Mouse (Mus musculus) hindbrain, postnatal 0 days (tissue): ENCODE results near the gene Poldip3. TPM values are rescaled to one million over a fixed set of nuclear protein-coding genes. Genes with fewer than 3 reads are reported as not detected.
A peak's percentile ranks its signal among the peaks of the same experiment; 100 is the strongest.
"Not testable (repeated sequence)": the region's sequence is repeated elsewhere in the genome, so short reads cannot be mapped to it uniquely, and the experiment has no call there.

Experiments used
- ATAC-seq: fragments of 200-750 bp; cut with Nextera tagmentation; 2 replicates; pipeline ENCODE4 v1.8.0; 2017; ENCODE audit warnings: mild to moderate bottlenecking, moderate TSS enrichment, moderate library complexity
- DNase-seq: peaks from one replicate; pipeline ENCODE4 v3.0.0-alpha.2; 2015; ENCODE audit warnings: low spot score
- H3K27ac ChIP-seq: fragments of 300-500 bp; sonication (generic); 2 replicates; pipeline ENCODE4 v1.5.1; 2014; ENCODE audit warnings: mild to moderate bottlenecking
- H3K27me3 ChIP-seq: fragments of 300-500 bp; sonication (generic); 2 replicates; pipeline ENCODE4 v1.6.1; 2014; ENCODE audit warnings: low read length, mixed read lengths; ENCODE audit not compliant: insufficient read depth
- H3K36me3 ChIP-seq: fragments of 300-500 bp; sonication (generic); 2 replicates; pipeline ENCODE4 v1.6.1; 2014; ENCODE audit warnings: low read length, mixed read lengths; ENCODE audit not compliant: insufficient read depth
- H3K4me1 ChIP-seq: fragments of 300-500 bp; sonication (generic); 2 replicates; pipeline ENCODE4 v1.6.1; 2014; ENCODE audit warnings: antibody characterized with exemption, low read length, mixed read lengths; ENCODE audit not compliant: insufficient read depth
- H3K4me2 ChIP-seq: fragments of 300-500 bp; sonication (generic); 2 replicates; pipeline ENCODE4 v1.6.1; 2014; ENCODE audit warnings: low read depth, mild to moderate bottlenecking, low read length, moderate library complexity, mixed read lengths
- H3K4me3 ChIP-seq: fragments of 300-500 bp; sonication (generic); 2 replicates; pipeline ENCODE4 v1.5.1; 2014; ENCODE audit warnings: low read length
- H3K9ac ChIP-seq: fragments of 300-500 bp; sonication (generic); replicated peaks from 2 replicates; pipeline ENCODE4 v1.6.1; 2014; ENCODE audit warnings: mild to moderate bottlenecking, low read length, moderate library complexity, mixed read lengths
- H3K9me3 ChIP-seq: fragments of 300-500 bp; sonication (generic); 2 replicates; pipeline ENCODE4 v1.6.1; 2016; ENCODE audit warnings: low read length, mixed read lengths
- CTCF ChIP-seq: IDR thresholded peaks from 2 replicates; pipeline ENCODE4 v1.5.1; 2016; ENCODE audit warnings: antibody characterized with exemption, control low read depth, low read depth
- WGBS: fragments of 180-500 bp; shearing (Covaris S2); extraction: QIAGEN DNeasy Blood & Tissue Kit; methylation state at CpG from one replicate; pipeline ENCODE4 v1.1.7; 2014; 5-methylcytosine and 5-hydroxymethylcytosine counted together
- polyA plus RNA-seq: library from polyadenylated mRNA; unstranded; fragments of >200 nt; fragmentation: Nextera tagmentation; extraction: Ambion mirVana; gene quantifications from 2 replicates; pipeline ENCODE4 v1.2.1, GENCODE M21; 2015
- total RNA-seq: library from RNA; depleted of rRNA; stranded (reverse); fragments of >200 nt; gene quantifications from 2 replicates; pipeline ENCODE4 v1.2.3, GENCODE M21; 2014

Poldip3 gene
- total and polyA plus RNA-seq, 2 experiments from 2014 or later: 97.5 to 103 TPM

DNA sequence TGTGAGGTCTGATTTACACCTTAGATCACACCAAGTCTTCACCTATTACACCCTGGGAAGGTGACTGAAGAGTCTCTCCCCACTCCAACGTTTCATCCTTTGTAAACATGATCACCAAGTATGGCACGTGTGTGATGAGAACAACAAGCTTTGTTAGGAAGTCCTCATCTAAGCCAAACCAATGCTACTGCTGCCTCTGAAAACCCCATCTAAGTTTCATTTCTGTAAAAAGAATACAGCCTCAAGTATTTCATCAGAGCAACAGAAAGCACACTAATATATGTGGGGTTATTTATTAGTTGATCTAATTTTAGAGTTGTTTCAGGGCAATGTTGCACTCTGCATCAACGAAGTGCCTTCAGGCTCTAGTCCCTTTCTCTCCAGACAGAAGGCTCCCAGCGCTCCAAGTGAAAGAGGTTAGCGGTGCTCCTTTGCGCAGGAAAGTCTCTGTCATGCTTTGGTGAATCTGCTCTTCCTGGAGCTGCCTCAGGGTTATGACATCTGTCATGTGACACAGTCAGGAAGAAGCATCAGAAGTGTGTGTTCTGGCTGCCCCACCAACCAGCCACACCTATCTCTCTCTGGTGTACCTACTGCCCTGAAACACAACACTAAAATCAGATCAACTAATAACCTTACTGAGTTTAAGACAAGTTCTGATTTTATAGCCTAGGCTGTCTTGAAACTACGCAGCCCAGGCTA, 19.5 kb downstream of the Poldip3 start:
- ATAC-seq: no peak
- DNase-seq: no peak
- no peak overlapping the region for H3K9ac ChIP-seq
- no peaks in the 10 kb centered on the region for H3K9me3 ChIP-seq
- H3K36me3 ChIP-seq: peaks cover 83% of the 10 kb centered on the region
- H3K27ac ChIP-seq: no peak overlapping the region
- no peaks in the 10 kb centered on the region for H3K27me3 ChIP-seq
- no peak overlapping the region for H3K4me3 ChIP-seq
- H3K4me1 ChIP-seq: no peaks in the 10 kb centered on the region
- H3K4me2 ChIP-seq: no peak overlapping the region
- no peak for TF ChIP-seq CTCF
- WGBS: 89% methylated on average over 7 of the region's 7 CpGs

DNA sequence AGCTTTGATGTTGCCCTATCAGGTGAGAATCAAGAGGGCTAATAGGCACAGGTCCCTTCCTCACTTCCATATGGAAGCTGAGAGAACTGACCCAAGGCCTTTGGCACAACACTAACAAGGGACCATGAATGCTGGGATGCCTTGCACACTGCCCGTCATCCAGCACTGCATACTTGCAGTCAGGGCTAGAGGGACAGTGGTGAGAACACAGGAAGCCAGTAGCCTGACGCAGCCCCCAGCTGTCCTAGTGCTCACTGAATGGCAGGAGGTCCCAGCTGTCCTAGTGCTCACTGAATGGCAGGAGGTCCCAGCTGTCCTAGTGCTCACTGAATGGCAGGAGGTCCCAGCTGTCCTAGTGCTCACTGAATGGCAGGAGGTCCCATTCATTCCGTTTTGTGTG, 22.1 kb downstream of the Poldip3 start:
- not testable (repeated sequence) for H3K27ac ChIP-seq, H3K27me3 ChIP-seq, H3K4me3 ChIP-seq, H3K4me2 ChIP-seq, H3K9me3 ChIP-seq, H3K4me1 ChIP-seq, H3K9ac ChIP-seq, DNase-seq, ATAC-seq
- WGBS: 38% methylated on average over 3 of the region's 3 CpGs
- H3K36me3 ChIP-seq: peaks cover 64% of the 10 kb centered on the region

DNA sequence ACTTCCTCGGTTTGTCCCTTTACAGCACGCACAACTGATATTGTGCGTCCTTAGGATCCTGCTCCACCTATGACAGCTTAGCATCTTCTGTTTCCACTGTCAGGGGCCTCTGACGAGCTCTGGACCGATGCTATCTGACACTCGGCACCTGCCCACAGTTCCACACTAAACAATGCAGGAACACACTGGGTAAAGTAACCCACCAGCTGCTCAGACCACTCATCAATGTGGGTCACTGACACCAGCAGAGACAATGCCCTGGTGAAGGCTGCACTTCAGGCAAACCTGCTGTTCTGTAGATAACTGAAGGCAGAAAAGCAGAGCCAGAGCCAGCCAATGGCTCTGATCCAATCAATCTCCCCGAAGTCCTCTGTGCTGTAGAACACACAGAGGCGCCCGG, 22.6 kb downstream of the Poldip3 start:
- Histone ChIP-seq H3K27me3 (no peaks in the 10 kb centered on the region), H3K9me3 (no peaks in the 10 kb centered on the region), H3K9ac (no peak overlapping the region), H3K4me3 (no peak overlapping the region), H3K27ac (no peak overlapping the region), H3K4me2 (no peak overlapping the region), H3K36me3 (peaks cover 59% of the 10 kb centered on the region), H3K4me1 (no peaks in the 10 kb centered on the region)
- TF ChIP-seq CTCF: no peak
- DNase-seq (no peak), ATAC-seq (no peak)
- 79% methylated on average over 9 of the region's 9 CpGs for WGBS

DNA sequence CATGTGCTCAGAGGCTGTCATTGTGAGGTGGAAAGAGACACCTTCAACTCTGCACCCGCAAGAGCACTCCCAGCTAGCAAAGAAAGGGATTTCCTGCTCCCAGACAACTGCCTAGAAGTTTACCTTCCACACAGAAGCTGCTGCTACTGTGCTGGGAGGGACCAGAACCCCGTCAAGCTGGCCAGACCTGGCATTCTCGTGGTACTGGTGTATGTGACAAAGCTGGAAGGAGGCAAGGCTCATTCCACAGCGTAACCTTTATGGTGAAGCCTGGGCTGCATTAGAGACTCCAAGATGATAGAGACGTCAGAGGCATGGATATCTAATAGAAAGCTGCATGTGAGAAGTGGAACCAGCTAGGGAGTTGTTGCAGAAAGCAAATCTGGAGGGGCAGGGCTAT, 24.6 kb downstream of the Poldip3 start:
- Histone ChIP-seq H3K36me3 (peaks cover 49% of the 10 kb centered on the region), H3K4me2 (no peak overlapping the region), H3K27ac (no peak overlapping the region), H3K9me3 (no peaks in the 10 kb centered on the region), H3K4me3 (no peak overlapping the region), H3K4me1 (no peaks in the 10 kb centered on the region), H3K27me3 (no peaks in the 10 kb centered on the region), H3K9ac (no peak overlapping the region)
- DNase-seq (no peak), ATAC-seq (no peak)
- WGBS: 72% methylated on average over 5 of the region's 5 CpGs
- no peak for TF ChIP-seq CTCF

DNA sequence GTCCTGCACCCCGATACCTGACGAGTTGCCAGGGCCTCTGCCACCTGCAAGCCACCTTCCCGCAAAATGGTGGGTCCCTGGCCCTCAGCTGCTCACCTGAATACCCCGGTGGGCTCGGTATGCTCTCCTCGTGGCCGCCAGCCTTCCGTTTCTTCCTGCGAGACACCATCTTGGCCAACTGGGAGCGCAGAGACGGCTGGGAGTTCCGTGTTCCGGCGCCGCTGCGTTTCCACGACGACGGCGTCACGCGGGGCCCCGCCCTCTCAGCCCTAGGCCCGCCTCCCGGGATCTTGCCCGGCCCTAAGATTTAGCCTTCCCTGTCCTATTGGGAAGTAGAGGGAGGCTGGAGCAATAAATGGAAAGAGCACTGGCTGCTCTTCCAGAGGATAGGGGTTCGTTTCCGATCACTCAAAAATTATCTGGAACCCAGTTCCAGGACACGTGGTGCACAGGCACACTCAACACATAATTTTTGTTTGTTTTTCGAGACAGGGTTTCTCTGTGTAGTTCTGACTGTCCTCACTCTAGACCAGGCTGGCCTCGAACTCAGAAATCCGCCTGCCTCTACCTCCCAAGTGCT, 26.5 kb downstream of the Poldip3 start, which contains the start of gene Rrp7a:
TSS of gene Rrp7a (minus strand) at position 236 of the 580 bp plus-strand sequence.
- H3K9ac ChIP-seq: peak within 1 kb of the TSS; percentile 69
- TF ChIP-seq CTCF: no peak
- DNase-seq (peak; percentile 94), ATAC-seq (peak; percentile 91)
- no peaks in the 10 kb centered on the region for H3K27me3 ChIP-seq
- no peaks in the 10 kb centered on the region for H3K4me1 ChIP-seq
- H3K9me3 ChIP-seq: no peaks in the 10 kb centered on the region
- H3K4me3 ChIP-seq: peak within 1 kb of the TSS; percentile 87
- peak within 1 kb of the TSS; percentile 86 for H3K27ac ChIP-seq
- H3K4me2 ChIP-seq: peak within 1 kb of the TSS; percentile 70
- peaks cover 44% of the 10 kb centered on the region for H3K36me3 ChIP-seq
- whole genome bisulfite sequencing: 9% methylated on average over 32 of the region's 32 CpGs

DNA sequence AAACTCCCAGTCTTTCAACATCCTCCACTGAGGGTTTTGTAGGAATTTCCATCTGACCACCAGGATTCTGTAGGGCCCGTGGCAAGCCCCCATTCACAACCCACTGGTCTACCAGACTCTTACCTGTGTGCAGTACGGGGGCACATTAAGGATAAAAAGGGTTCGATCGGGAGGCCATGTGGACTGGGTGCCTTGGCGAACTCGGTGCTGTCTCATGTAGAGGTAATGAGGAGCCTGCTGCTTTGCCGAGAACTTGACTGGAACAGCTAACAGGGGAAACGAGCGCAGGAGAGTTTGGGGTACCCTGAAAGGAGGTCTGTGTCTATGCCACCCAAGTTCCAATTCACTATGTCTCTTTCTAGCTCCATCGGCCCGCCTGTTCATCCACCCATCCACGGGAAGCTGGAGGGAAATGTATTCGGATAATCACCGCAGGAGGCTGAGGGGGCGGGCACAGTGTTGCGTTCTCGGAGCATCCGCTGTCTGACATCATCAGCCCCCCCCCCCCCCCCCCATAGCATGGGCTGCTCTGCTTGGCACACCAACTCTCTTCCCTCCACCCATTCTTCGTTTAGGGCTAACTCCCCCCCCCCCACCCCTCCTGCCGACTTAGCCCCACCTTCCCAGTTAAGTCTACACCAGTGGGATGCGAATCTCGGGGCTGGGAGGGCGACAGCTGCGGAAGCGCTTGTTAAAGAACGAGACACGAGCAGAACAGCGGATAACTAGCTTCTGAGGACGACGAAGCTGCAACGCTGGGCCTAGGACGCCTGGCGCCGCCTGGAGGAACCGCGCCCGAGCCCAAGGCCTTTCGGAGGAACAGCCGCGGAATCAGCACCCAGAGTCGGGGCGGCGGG, 27.2 kb downstream of the Poldip3 start:
- H3K9me3 ChIP-seq: no peaks in the 10 kb centered on the region
- H3K27me3 ChIP-seq: no peaks in the 10 kb centered on the region
- peaks cover 41% of the 10 kb centered on the region for H3K36me3 ChIP-seq
- peak overlapping the region; percentile 87 for H3K4me3 ChIP-seq
- peak overlapping the region; percentile 69 for H3K9ac ChIP-seq
- peak overlapping the region; percentile 86 for H3K27ac ChIP-seq
- 3% methylated on average over 38 of the region's 43 CpGs for WGBS
- TF ChIP-seq CTCF: peak; percentile 45
- DNase-seq (peak; percentile 72), ATAC-seq (peak; percentile 67)
- H3K4me1 ChIP-seq: no peaks in the 10 kb centered on the region
- H3K4me2 ChIP-seq: peak overlapping the region; percentile 70
